Mouse (Mus musculus) ES-E14 (cell line): Measurements from ENCODE around the gene Lag3. TPM values are rescaled to one million over a fixed set of nuclear protein-coding genes. Genes with fewer than 3 reads are reported as not detected.

Source experiments
- DNase-seq: peaks from one replicate; pipeline ENCODE4 v3.0.0-alpha.2; 2013; ENCODE audit warnings: low read depth, low spot score
- H3K27ac ChIP-seq: 2 replicates; pipeline ENCODE4 v1.5.1; 2012; ENCODE audit warnings: low read depth, mild to moderate bottlenecking, low read length, moderate library complexity, mixed read lengths; ENCODE audit not compliant: poor library complexity, insufficient read depth, severe bottlenecking
- H3K36me3 ChIP-seq: 2 replicates; pipeline ENCODE4 v1.6.1; 2012; ENCODE audit warnings: mild to moderate bottlenecking, low read length, moderate library complexity, mixed read lengths; ENCODE audit not compliant: control insufficient read depth, poor library complexity, insufficient read depth, severe bottlenecking
- H3K4me1 ChIP-seq, 2 experiments: fragments of 150-350 bp in 1 of 2; sonication (generic) in 1 of 2; 2 replicates each; pipeline ENCODE4 v1.6.1; 2012; ENCODE audit warnings: low read length in 2 of 2, mild to moderate bottlenecking in 1 of 2, mixed read lengths in 1 of 2; ENCODE audit not compliant: control insufficient read depth in 2 of 2, insufficient read depth in 2 of 2, poor library complexity in 1 of 2
- H3K4me3 ChIP-seq, 2 experiments: fragments of 150-350 bp in 1 of 2; sonication (generic) in 1 of 2; 2 replicates each; pipeline ENCODE4 v1.5.1; 2012; ENCODE audit warnings: low read length in 2 of 2, low read depth in 1 of 2, mild to moderate bottlenecking in 1 of 2, mixed read lengths in 1 of 2; ENCODE audit not compliant: insufficient read depth in 1 of 2, poor library complexity in 1 of 2, severe bottlenecking in 1 of 2
- H3K9ac ChIP-seq: 2 replicates; pipeline ENCODE4 v1.6.1; 2012; ENCODE audit warnings: low read depth, mild to moderate bottlenecking, low read length, mixed read lengths; ENCODE audit not compliant: poor library complexity, insufficient read depth, severe bottlenecking
- H3K9me3 ChIP-seq: fragments of 150-350 bp; sonication (generic); 2 replicates; pipeline ENCODE4 v1.6.1; 2012; ENCODE audit warnings: low read depth, mild to moderate bottlenecking, low read length; ENCODE audit not compliant: control insufficient read depth, insufficient read depth
- CHD2 ChIP-seq: IDR thresholded peaks from 2 replicates; pipeline ENCODE4 v1.6.1; 2014; ENCODE audit warnings: mild to moderate bottlenecking, low read depth, low read length, inconsistent platforms
- HCFC1 ChIP-seq: IDR thresholded peaks from 2 replicates; pipeline ENCODE4 v1.6.1; 2012; ENCODE audit warnings: low read length, inconsistent platforms, borderline replicate concordance; ENCODE audit not compliant: insufficient read depth
- MAFK ChIP-seq: IDR thresholded peaks from 2 replicates; pipeline ENCODE4 v1.6.1; 2014; ENCODE audit warnings: mild to moderate bottlenecking, low read depth, low read length, inconsistent platforms; ENCODE audit not compliant: insufficient read depth
- ZC3H11A ChIP-seq: IDR thresholded peaks from 2 replicates; pipeline ENCODE4 v1.6.1; 2012; ENCODE audit warnings: low read depth, mild to moderate bottlenecking, inconsistent platforms, low read length, borderline replicate concordance
- ZNF384 ChIP-seq: IDR thresholded peaks from 2 replicates; pipeline ENCODE4 v1.6.1; 2012; ENCODE audit warnings: low read depth, low read length, inconsistent platforms
- in situ Hi-C, 2 experiments: fragments of 600-800 bp; cut with MboI; formaldehyde crosslinking; loops; one replicate each; pipeline ENCODE4 v1.15.1; 2025; ENCODE audit warnings: low sequenced_read_pairs in 2 of 2, inconsistent platforms in 1 of 2; ENCODE audit not compliant: unreplicated experiment in 2 of 2
- total RNA-seq: library from RNA; depleted of rRNA; stranded (reverse); fragments of 300-350 nt; gene quantifications from 2 replicates; pipeline ENCODE4 v1.2.3, GENCODE M21; 2012

The Lag3 gene
- total RNA-seq, 1 experiment, result 1.2 TPM

DNA sequence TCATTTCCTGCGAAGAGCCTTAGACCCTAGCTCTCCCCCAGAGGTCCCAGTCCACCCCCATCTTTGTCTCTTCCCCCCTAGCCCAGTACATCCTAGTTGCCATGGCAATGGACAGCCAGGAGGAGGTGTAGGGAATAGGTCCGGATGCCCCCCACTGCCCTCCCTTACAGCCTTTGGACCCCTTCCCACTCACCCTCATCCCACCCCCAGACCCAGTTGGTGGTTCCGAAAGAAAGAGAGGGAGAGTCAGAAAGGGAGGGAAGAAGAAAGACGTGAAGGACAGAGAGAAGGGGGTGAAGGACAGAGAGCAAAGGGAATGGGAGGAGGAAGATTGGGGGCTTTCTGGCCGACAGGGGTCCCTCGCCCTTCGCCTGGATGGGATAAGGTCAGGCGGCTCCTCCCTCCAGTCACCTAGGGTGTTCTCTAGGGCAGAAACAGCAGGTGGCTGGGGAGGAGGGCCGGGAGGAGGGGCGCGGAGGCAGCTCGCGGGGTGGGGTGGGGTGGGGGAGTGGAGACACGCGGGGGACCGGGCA, 48.3 kb downstream of the Lag3 start:
- in situ Hi-C loops, result no loop called here
- Histone ChIP-seq H3K27ac (no peak overlapping the region), H3K9me3 (no peaks in the 10 kb centered on the region), H3K36me3 (no peaks in the 10 kb centered on the region; the same call in 1 of the 2 replicates), H3K9ac (peak overlapping the region; percentile 71; the same call in 1 of the 2 replicates), H3K4me3 (peak overlapping the region; percentile 79 to 81), H3K4me1 (peaks cover 4 to 30% of the 10 kb centered on the region in 2 experiments; a peak in 3 of 4 replicates)
- no peak for DNase-seq
- TF ChIP-seq ZNF384 (no peak), HCFC1 (no peak), ZC3H11A (no peak), MAFK (no peak), CHD2 (no peak)

DNA sequence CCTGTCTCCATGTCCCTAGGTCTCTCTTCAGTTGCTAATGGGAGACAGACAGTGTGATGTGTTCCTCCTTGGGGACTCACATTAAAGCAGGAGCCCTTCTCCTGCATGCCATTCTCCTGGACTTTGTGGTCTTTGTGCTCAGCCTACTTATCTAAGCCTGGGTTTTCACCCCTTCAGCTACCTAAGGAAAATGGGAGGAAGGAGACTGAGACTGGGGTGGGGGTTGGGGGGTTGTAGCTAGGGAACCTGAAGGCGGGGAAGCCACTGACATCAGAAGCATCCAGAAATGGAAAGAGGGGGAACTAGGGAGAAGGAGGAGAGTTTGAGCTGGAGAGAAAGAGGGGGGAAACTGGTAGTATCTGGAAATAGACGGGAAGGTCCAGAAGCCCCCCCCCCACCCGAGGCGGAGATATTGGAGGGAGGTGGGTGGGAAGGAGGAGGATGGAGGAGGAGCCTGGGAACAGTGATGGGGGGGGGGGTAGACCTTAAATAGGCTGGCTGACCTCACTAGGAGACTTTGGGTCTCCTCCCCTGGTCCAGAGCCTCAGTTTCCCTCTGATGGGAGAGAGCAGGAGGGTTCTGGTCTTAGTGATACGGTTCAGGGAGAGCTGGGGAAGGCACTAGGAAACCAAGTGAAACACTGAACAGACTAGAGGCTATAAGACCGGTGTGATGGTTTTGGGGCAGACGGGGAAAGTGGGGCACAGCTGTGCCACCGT, 48.9 kb downstream of the Lag3 start:
- in situ Hi-C loops, result no loop called here
- H3K9ac ChIP-seq, result no peak overlapping the region
- H3K27ac ChIP-seq, result no peak overlapping the region

GRCm38 (mm10) chr6:124861802-124862201, 49.7 kb downstream of the Lag3 start:
- Histone ChIP-seq H3K4me3 (no peak overlapping the region), H3K9me3 (no peaks in the 10 kb centered on the region), H3K9ac (no peak overlapping the region), H3K4me1 (peaks cover 7 to 35% of the 10 kb centered on the region in 2 experiments), H3K36me3 (no peaks in the 10 kb centered on the region; the same call in 1 of the 2 replicates), H3K27ac (no peak overlapping the region)
- DNase-seq, result no peak
- in situ Hi-C loops, result no loop called here
- TF ChIP-seq CHD2 (no peak), MAFK (no peak), ZC3H11A (no peak), ZNF384 (no peak), HCFC1 (no peak)

More for the DNA sequence above, 48.9 kb downstream of the Lag3 start:
- no peak for DNase-seq
- Histone ChIP-seq H3K9me3 (no peaks in the 10 kb centered on the region), H3K36me3 (no peaks in the 10 kb centered on the region; the same call in 1 of the 2 replicates), H3K4me3 (peak overlapping the region in 1 of 2 experiments; percentile 81; a peak in 1 of 4 replicates), H3K4me1 (peaks cover 7 to 35% of the 10 kb centered on the region in 2 experiments; a peak in 3 of 4 replicates)
- no peak for TF ChIP-seq HCFC1
- TF ChIP-seq CHD2, result no peak
- TF ChIP-seq ZC3H11A, result no peak
- TF ChIP-seq ZNF384, result no peak
- TF ChIP-seq MAFK, result no peak

DNA sequence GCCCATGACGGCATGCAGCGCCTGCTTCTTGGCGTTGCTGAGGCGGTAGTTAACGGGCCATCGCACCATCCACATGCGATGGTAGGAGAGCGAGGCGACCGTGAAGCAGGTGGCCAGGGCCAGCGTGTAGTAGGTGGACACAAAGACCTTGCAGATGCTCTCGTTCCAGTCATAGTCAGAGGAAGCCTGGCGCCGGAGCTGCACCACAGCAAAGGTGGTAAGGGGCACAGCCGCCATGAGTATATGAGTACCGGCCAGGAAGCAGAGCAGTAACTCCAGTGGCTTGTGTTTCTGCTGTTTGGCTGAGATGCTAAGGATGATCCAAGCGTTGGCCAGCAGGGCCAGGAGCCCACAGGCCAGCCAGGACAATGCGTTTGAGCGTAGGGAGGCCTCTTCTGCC, 50.2 kb downstream of the Lag3 start:
- Histone ChIP-seq H3K9me3 (no peaks in the 10 kb centered on the region), H3K9ac (no peak overlapping the region), H3K36me3 (no peaks in the 10 kb centered on the region; the same call in 1 of the 2 replicates), H3K4me3 (no peak overlapping the region), H3K4me1 (peaks cover 7 to 35% of the 10 kb centered on the region in 2 experiments), H3K27ac (peak overlapping the region; percentile 7; the same call in 1 of the 2 replicates)
- DNase-seq, result no peak
- TF ChIP-seq MAFK, result no peak
- no peak for TF ChIP-seq CHD2
- no peak for TF ChIP-seq ZC3H11A
- no peak for TF ChIP-seq HCFC1
- no peak for TF ChIP-seq ZNF384
- in situ Hi-C loops, result no loop called here
